Mouse (Mus musculus): ENCODE data around the gene Phpt1.
"Not testable (repeated sequence)": the region's sequence is repeated elsewhere in the genome, so short reads cannot be mapped to it uniquely, and the experiment has no call there.

Phpt1 gene

GRCm38 (mm10) chr2:25557221-25557963 is 17.6 kb downstream of the Phpt1 start, which contains the start of gene Edf1:
TSS of gene Edf1 (plus strand) at chr2:25557847.
- DNase-seq: peak; percentile 92

- peak; percentile 47 for DNase-seq
These were observed 18.7 kb downstream of the Phpt1 start for GRCm38 (mm10) chr2:25556296-25556695.

- DNase-seq: peak; percentile 44
These were observed 19.5 kb downstream of the Phpt1 start for GRCm38 (mm10) chr2:25555479-25555878.

- DNase-seq: not testable (repeated sequence)
These were observed 21.7 kb downstream of the Phpt1 start for GRCm38 (mm10) chr2:25553171-25553786.

- peak; percentile 79 for DNase-seq
These were observed 23.8 kb downstream of the Phpt1 start for GRCm38 (mm10) chr2:25551186-25551585.

- DNase-seq: no peak
These were observed 25.7 kb downstream of the Phpt1 start for GRCm38 (mm10) chr2:25549021-25549991.

- peak; percentile 98 for DNase-seq
These were observed 28.1 kb downstream of the Phpt1 start, which contains the start of gene Traf2 for GRCm38 (mm10) chr2:25546811-25547491. TSS of gene Traf2 (minus strand) at chr2:25546940.

- peak; percentile 46 for DNase-seq
These were observed 28.8 kb downstream of the Phpt1 start for GRCm38 (mm10) chr2:25545996-25546810.

GRCm38 (mm10) chr2:25541644-25542367 is 33.2 kb downstream of the Phpt1 start:
- no peak for DNase-seq

- DNase-seq: no peak
These were observed 34.5 kb downstream of the Phpt1 start for GRCm38 (mm10) chr2:25540541-25540948.

- DNase-seq: no peak
These were observed 38.5 kb downstream of the Phpt1 start for GRCm38 (mm10) chr2:25536531-25536930.

GRCm38 (mm10) chr2:25534866-25535182 is 40.2 kb downstream of the Phpt1 start:
- DNase-seq: no peak

- DNase-seq: peak; percentile 86
These were observed 40.7 kb downstream of the Phpt1 start for GRCm38 (mm10) chr2:25534178-25534865.

GRCm38 (mm10) chr2:25533707-25534106 is 41.3 kb downstream of the Phpt1 start:
- DNase-seq: no peak

- DNase-seq: no peak
These were observed 48.3 kb downstream of the Phpt1 start for GRCm38 (mm10) chr2:25526510-25527302.

All from cerebellum, adult 9-10 months (tissue).